Mouse (Mus musculus): ENCODE data around the gene Ralgds.

DNA sequence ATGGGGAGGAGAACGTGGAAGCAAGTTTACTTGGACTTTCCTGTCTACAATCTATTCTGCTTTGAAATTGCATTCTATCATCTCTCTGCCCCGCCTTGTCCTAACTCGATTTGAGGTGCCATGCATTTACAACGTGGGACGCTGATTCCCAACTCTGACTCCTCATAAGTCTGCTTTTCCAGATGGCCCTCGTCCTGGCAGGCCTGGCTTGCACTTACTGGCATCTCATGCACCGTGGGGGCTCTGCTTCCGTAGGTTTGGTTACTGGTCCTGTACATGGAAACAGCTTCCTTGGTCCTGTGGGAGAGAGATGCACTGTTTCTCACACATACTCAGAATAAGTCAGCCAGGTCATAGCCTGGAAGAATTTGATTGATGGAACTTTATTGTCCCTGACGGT lies 48.0 kb upstream of the Ralgds start:
- no peak for TF ChIP-seq POLR2A (IDR thresholded peaks at IDR 0.05; ENCODE audit: insufficient read depth, low read length)
- TF ChIP-seq CTCF (IDR thresholded peaks at IDR 0.05; ENCODE audit: low read depth, low read length): no peak
